14 mouse cellular contexts compared by ENCODE assay signal in genomic region chr11:75443711-75444110, GRCm38 (mm10). TPM values are rescaled to one million over a fixed set of nuclear protein-coding genes. Genes with fewer than 3 reads are reported as not detected.
DNase-seq lines count a peak whose midpoint lies in the region; ATAC-seq and TF ChIP-seq lines count a peak whose summit lies in the region.
"Had no signal": no experiment of that assay in that cellular context is flagged by ENCODE, and none has a peak within 500 bp of the region (broad histone marks: within the 10 kb centered on the region; RNA-seq: fewer than 3 reads in every experiment).

No protein-coding gene starts in this region.

- ATAC-seq in heart, embryonic 14.5 days (ENCODE audit: insufficient number of reproducible peaks, insufficient read depth, low FRiP score, low read depth) = 0 out of 2 replicates have a peak, but pooled peaks have one; percentile 35
- peak; percentile 73 for ATAC-seq in liver, embryonic 15.5 days (ENCODE audit: insufficient read depth)
- ATAC-seq: inflammation-experienced regulatory T-cells, adult 6 months had no signal

- H3K4me1 ChIP-seq in heart, embryonic 14.5 days (ENCODE audit: control insufficient read depth in 2 of 2, insufficient read depth in 2 of 2, low read length in 2 of 2) = no peaks in the 10 kb centered on the region
- H3K4me1 ChIP-seq in heart, adult 2 months (ENCODE audit: control insufficient read depth, insufficient read depth, low read length) = no peaks in the 10 kb centered on the region
- H3K4me1 ChIP-seq in liver, embryonic 15.5 days (replicated peaks) = peaks cover 46% of the 10 kb centered on the region

- WGBS in heart, embryonic 14.5 days = 66% methylated on average over 8 of the region's 8 CpGs
- WGBS in heart, adult 2 months = 86% methylated on average over 8 of the region's 8 CpGs
- 85% methylated on average over 8 of the region's 8 CpGs for WGBS in liver, embryonic 15.5 days (ENCODE audit: insufficient replicate concordance)

- no peak overlapping the region for H3K27ac ChIP-seq in heart, embryonic 14.5 days (replicated peaks in 1 of 2; ENCODE audit: control insufficient read depth in 1 of 2, insufficient read depth in 1 of 2, low read depth in 2 of 2, low read length in 2 of 2)
- no peak overlapping the region for H3K27ac ChIP-seq in heart, adult 2 months
- H3K27ac ChIP-seq in liver, embryonic 15.5 days (replicated peaks) = peak overlapping the region; percentile 78

- intact Hi-C loops in heart, adult 2 months (cut with DNase I) = no loop called here
- intact Hi-C loops in left cerebral cortex, postnatal 10 days (cut with DNase I) = no loop called here

- H3K4me3 ChIP-seq in heart, embryonic 14.5 days (ENCODE audit: control insufficient read depth in 1 of 2, insufficient read depth in 1 of 2, low read depth in 1 of 2, low read length in 2 of 2) = no peak overlapping the region
- no peak overlapping the region for H3K4me3 ChIP-seq in heart, adult 2 months
- H3K4me3 ChIP-seq in liver, embryonic 15.5 days (replicated peaks) = no peak overlapping the region

- H3K9me3 ChIP-seq in heart, embryonic 14.5 days (ENCODE audit: control insufficient read depth, low read length) = no peaks in the 10 kb centered on the region
- no peaks in the 10 kb centered on the region for H3K9me3 ChIP-seq in liver, embryonic 15.5 days (replicated peaks)
- H3K9me3 ChIP-seq: G1E had no signal

- no peaks in the 10 kb centered on the region for H3K27me3 ChIP-seq in heart, embryonic 14.5 days (ENCODE audit: control insufficient read depth, insufficient read depth, low read length)
- no peaks in the 10 kb centered on the region for H3K27me3 ChIP-seq in heart, adult 2 months (ENCODE audit: control insufficient read depth, insufficient read depth, low read length)
- no peaks in the 10 kb centered on the region for H3K27me3 ChIP-seq in liver, embryonic 15.5 days

- H3K79me2 ChIP-seq in heart, adult 2 months (replicated peaks; ENCODE audit: control insufficient read depth, insufficient read depth, low read length) = no peaks in the 10 kb centered on the region

- H3K4me2 ChIP-seq in heart, embryonic 14.5 days (ENCODE audit: low read length) = no peak overlapping the region
- no peak overlapping the region for H3K4me2 ChIP-seq in liver, embryonic 15.5 days

- no peak for TF ChIP-seq CTCF in heart, adult 2 months (IDR thresholded peaks at IDR 0.05)

- H3K36me3 ChIP-seq in heart, embryonic 14.5 days (ENCODE audit: control insufficient read depth, insufficient read depth, low read length) = peaks cover 68% of the 10 kb centered on the region
- no peaks in the 10 kb centered on the region for H3K36me3 ChIP-seq in heart, adult 2 months (ENCODE audit: control insufficient read depth, insufficient read depth, low read length)
- H3K36me3 ChIP-seq in liver, embryonic 15.5 days (replicated peaks) = peaks cover 88% of the 10 kb centered on the region

- no peak overlapping the region for H3K9ac ChIP-seq in heart, embryonic 14.5 days (ENCODE audit: low read length)
- H3K9ac ChIP-seq in heart, adult 2 months (ENCODE audit: low read depth, low read length) = no peak overlapping the region
- H3K9ac ChIP-seq in liver, embryonic 15.5 days = no peak overlapping the region; the same call in 1 of the 2 replicates

- no peak for TF ChIP-seq EP300 in heart, adult 2 months (IDR thresholded peaks at IDR 0.05; ENCODE audit: insufficient read depth, low read depth, low read length)

- no peak for DNase-seq in heart, adult 2 months
- peak; percentile 28 for DNase-seq in embryo, embryonic 10.5 days (ENCODE audit: low spot score)
- DNase-seq in kidney, postnatal 10 days = peak; percentile 74
- DNase-seq in urinary bladder, adult 18-20 months (ENCODE audit: low spot score in 2 of 2) = no peak
- DNase-seq in left cerebral cortex, postnatal 10 days (ENCODE audit: extremely low spot score in 1 of 2, low spot score in 2 of 2) = no peak
- DNase-seq in left cerebral cortex, adult 18-20 months (ENCODE audit: low spot score in 2 of 2) = no peak
- DNase-seq: cerebellum, postnatal 14 days; heart, postnatal 14 days; lung, postnatal 10 days had no signal

- TF ChIP-seq POLR2A in heart, adult 2 months (IDR thresholded peaks at IDR 0.05; ENCODE audit: insufficient read depth, low read depth, low read length) = no peak

RNA-seq across cellular contexts. Expression of gene Serpinf2, which starts 4.3 kb away (rescaled TPM):
- not detected in 2 replicates for polyA plus RNA-seq in heart, embryonic 14.5 days (2014; fragmentation: Nextera tagmentation; extraction: Ambion mirVana)
- not detected for total RNA-seq in heart, adult 2 months (2021)
- 0.18 and 0.61 TPM in 2 replicates for polyA plus RNA-seq in heart, adult 2 months (2012; rRNA removed)
- polyA plus RNA-seq in liver, embryonic 15.5 days (2015; fragmentation: Nextera tagmentation; extraction: Ambion mirVana) = 631 and 714 TPM in 2 replicates
- not detected for total RNA-seq in left cerebral cortex, postnatal 10 days (2021)
- under 1 TPM in 1 of 2 experiments, not detected in 1; 0.35 TPM for total RNA-seq in left cerebral cortex, adult 18-20 months (2021)
- total RNA-seq: granulocyte monocyte progenitor cell, adult 5-6 weeks; heart, postnatal 14 days had no signal
- polyA plus RNA-seq: inflammation-experienced regulatory T-cells, adult 6 months had no signal

RNA-seq across cellular contexts. Expression of gene Wdr81, which starts 10.8 kb away (rescaled TPM):
- polyA plus RNA-seq in heart, embryonic 14.5 days (2014; fragmentation: Nextera tagmentation; extraction: Ambion mirVana) = 3.1 and 3.7 TPM in 2 replicates
- total RNA-seq in heart, adult 2 months (2021) = 1 to 10 TPM; 7.0 to 8.3 TPM
- polyA plus RNA-seq in heart, adult 2 months (2012; rRNA removed) = 6.6 and 9.6 TPM in 2 replicates
- 21.0 and 26.2 TPM in 2 replicates for polyA plus RNA-seq in liver, embryonic 15.5 days (2015; fragmentation: Nextera tagmentation; extraction: Ambion mirVana)
- 10 to 100 TPM; 17.3 to 18.1 TPM for total RNA-seq in left cerebral cortex, postnatal 10 days (2021)
- total RNA-seq in left cerebral cortex, adult 18-20 months (2021) = 10 to 100 TPM; 18.7 to 19.4 TPM

RNA-seq across cellular contexts. Expression of gene Tlcd2, which starts 17.8 kb away (rescaled TPM):
- 10.3 and 13.4 TPM in 2 replicates for polyA plus RNA-seq in heart, embryonic 14.5 days (2014; fragmentation: Nextera tagmentation; extraction: Ambion mirVana)
- total RNA-seq in heart, adult 2 months (2021) = 1 to 10 TPM; 3.7 to 4.6 TPM
- 10.3 and 14.3 TPM in 2 replicates for polyA plus RNA-seq in heart, adult 2 months (2012; rRNA removed)
- polyA plus RNA-seq in liver, embryonic 15.5 days (2015; fragmentation: Nextera tagmentation; extraction: Ambion mirVana) = 18.8 and 19.9 TPM in 2 replicates
- 1 to 10 TPM in 1 of 2 experiments, under 1 TPM in 1; 0.67 to 1.1 TPM for total RNA-seq in left cerebral cortex, postnatal 10 days (2021)
- total RNA-seq in left cerebral cortex, adult 18-20 months (2021) = under 1 TPM; 0.91 to 1.00 TPM
- polyA plus RNA-seq: G1E had no signal

RNA-seq across cellular contexts. Expression of gene Serpinf1, which starts 21.2 kb away (rescaled TPM):
- 27.8 and 32.4 TPM in 2 replicates for polyA plus RNA-seq in heart, embryonic 14.5 days (2014; fragmentation: Nextera tagmentation; extraction: Ambion mirVana)
- 10 to 100 TPM; 17.4 to 28.5 TPM for total RNA-seq in heart, adult 2 months (2021)
- 84.5 and 96.1 TPM in 2 replicates for polyA plus RNA-seq in heart, adult 2 months (2012; rRNA removed)
- polyA plus RNA-seq in liver, embryonic 15.5 days (2015; fragmentation: Nextera tagmentation; extraction: Ambion mirVana) = 265 and 279 TPM in 2 replicates
- 10 to 100 TPM; 14.7 to 18.2 TPM for total RNA-seq in left cerebral cortex, postnatal 10 days (2021)
- 10 to 100 TPM; 12.6 to 12.7 TPM for total RNA-seq in left cerebral cortex, adult 18-20 months (2021)
- polyA plus RNA-seq: G1E had no signal

RNA-seq across cellular contexts. Expression of gene Prpf8, which starts 42.9 kb away (rescaled TPM):
- polyA plus RNA-seq in heart, embryonic 14.5 days (2014; fragmentation: Nextera tagmentation; extraction: Ambion mirVana) = 46.8 and 48.2 TPM in 2 replicates
- total RNA-seq in heart, adult 2 months (2021) = 10 to 100 TPM; 84.4 to 93.2 TPM
- 49.0 and 86.5 TPM in 2 replicates for polyA plus RNA-seq in heart, adult 2 months (2012; rRNA removed)
- polyA plus RNA-seq in liver, embryonic 15.5 days (2015; fragmentation: Nextera tagmentation; extraction: Ambion mirVana) = 25.8 and 28.0 TPM in 2 replicates
- total RNA-seq in left cerebral cortex, postnatal 10 days (2021) = 100 to 1,000 TPM; 117 to 121 TPM
- total RNA-seq in left cerebral cortex, adult 18-20 months (2021) = 100 to 1,000 TPM; 128 to 134 TPM

Comparison
In these comparisons a context has a peak if more than half of its experiments do, and no peak if none do; other contexts are left out.
1. DNase-seq: peak in embryo, embryonic 10.5 days (single experiment) and kidney, postnatal 10 days (single experiment); none in heart, adult 2 months (0 of 2), urinary bladder, adult 18-20 months (0 of 2), left cerebral cortex, postnatal 10 days (0 of 2) and left cerebral cortex, adult 18-20 months (0 of 2).